In genomic region chr12:105003158-105003557, GRCm38 (mm10) we compare ENCODE assay signal across 16 mouse cellular contexts. TPM values are rescaled to one million over a fixed set of nuclear protein-coding genes. Genes with fewer than 3 reads are reported as not detected.
DNase-seq lines count a peak whose midpoint lies in the region; ATAC-seq and TF ChIP-seq lines count a peak whose summit lies in the region.
"Had no signal": no experiment of that assay in that cellular context is flagged by ENCODE, and none has a peak within 500 bp of the region (broad histone marks: within the 10 kb centered on the region; RNA-seq: fewer than 3 reads in every experiment).

No protein-coding gene starts in this region.

- H3K9ac ChIP-seq in hindbrain, embryonic 11.5 days (ENCODE audit: low read depth, low read length) = no peak overlapping the region
- H3K9ac ChIP-seq in hindbrain, embryonic 14.5 days = no peak overlapping the region
- H3K9ac ChIP-seq in CH12.LX (ENCODE audit: insufficient read depth, low read depth) = peak overlapping the region; percentile 53
- H3K9ac ChIP-seq in embryonic facial prominence, embryonic 13.5 days = no peak overlapping the region
- H3K9ac ChIP-seq: heart, embryonic 12.5 days had no signal

- no peak overlapping the region for H3K27ac ChIP-seq in hindbrain, embryonic 11.5 days (ENCODE audit: low read depth, low read length)
- H3K27ac ChIP-seq in hindbrain, embryonic 14.5 days = no peak overlapping the region
- H3K27ac ChIP-seq in CH12.LX (ENCODE audit: insufficient read depth, low read depth) (0 out of 2 replicates have a peak overlapping the region, but pooled peaks have one; percentile 32), macrophage (peak overlapping the region; percentile 71)
- H3K27ac ChIP-seq in embryonic facial prominence, embryonic 13.5 days = 0 out of 2 replicates have a peak overlapping the region, but pooled peaks have one; percentile 33
- H3K27ac ChIP-seq: left cerebral cortex, adult 2 months; midbrain, embryonic 10.5 days had no signal

- in situ Hi-C loops in CH12.LX (cut with MboI; ENCODE audit: low pct_ligation_motif_present, low pct_unique_long_range_greater_than_20kb, low sequenced_read_pairs) = loop anchor here (10.0 kb wide), 1 partner anchor 48 kb away; no protein-coding TSS in a partner anchor

- peaks cover 40% of the 10 kb centered on the region for H3K79me2 ChIP-seq in CH12.LX (replicated peaks; ENCODE audit: control insufficient read depth, extremely low read depth, insufficient read depth, poor library complexity, severe bottlenecking)
- peaks cover 96% of the 10 kb centered on the region for H3K79me2 ChIP-seq in macrophage (ENCODE audit: inconsistent target)

- no peaks in the 10 kb centered on the region for H3K9me3 ChIP-seq in hindbrain, embryonic 11.5 days (ENCODE audit: control insufficient read depth, low read length)
- H3K9me3 ChIP-seq in hindbrain, embryonic 14.5 days (ENCODE audit: control insufficient read depth, low read length) = no peaks in the 10 kb centered on the region
- no peaks in the 10 kb centered on the region for H3K9me3 ChIP-seq in CH12.LX (replicated peaks; ENCODE audit: low read length)
- no peaks in the 10 kb centered on the region for H3K9me3 ChIP-seq in embryonic facial prominence, embryonic 13.5 days
- H3K9me3 ChIP-seq: heart, embryonic 12.5 days; midbrain, embryonic 10.5 days had no signal

- no peak overlapping the region for H3K4me3 ChIP-seq in hindbrain, embryonic 11.5 days (ENCODE audit: low read depth, low read length)
- H3K4me3 ChIP-seq in hindbrain, embryonic 14.5 days (replicated peaks; ENCODE audit: low read length) = no peak overlapping the region
- H3K4me3 ChIP-seq in CH12.LX (replicated peaks in 1 of 3; ENCODE audit: low read depth in 2 of 3, low read length in 2 of 3, poor library complexity in 1 of 3) (no peak overlapping the region), macrophage (ENCODE audit: inconsistent target) (no peak overlapping the region)
- no peak overlapping the region for H3K4me3 ChIP-seq in embryonic facial prominence, embryonic 13.5 days
- H3K4me3 ChIP-seq: heart, embryonic 12.5 days; left cerebral cortex, adult 2 months; midbrain, embryonic 10.5 days had no signal

- no peak for TF ChIP-seq POLR2A in CH12.LX (IDR thresholded peaks at IDR 0.05; ENCODE audit: low read depth, low read length)

- 47% methylated on average over 9 of the region's 9 CpGs for WGBS in hindbrain, embryonic 11.5 days
- 35% methylated on average over 9 of the region's 9 CpGs for WGBS in hindbrain, embryonic 14.5 days
- 39% methylated on average over 9 of the region's 9 CpGs for WGBS in embryonic facial prominence, embryonic 13.5 days
- 70% methylated on average over 9 of the region's 9 CpGs for WGBS in macrophage (ENCODE audit: missing documents)

- TF ChIP-seq RAD21 in CH12.LX (IDR thresholded peaks at IDR 0.05; ENCODE audit: low read depth, low read length) = no peak

- TF ChIP-seq EP300 in CH12.LX (IDR thresholded peaks at IDR 0.05; ENCODE audit: low read length) = no peak

- no peak overlapping the region for H3K4me2 ChIP-seq in hindbrain, embryonic 11.5 days (replicated peaks; ENCODE audit: low read depth, low read length)
- H3K4me2 ChIP-seq in hindbrain, embryonic 14.5 days (replicated peaks) = no peak overlapping the region
- H3K4me2 ChIP-seq in CH12.LX (ENCODE audit: insufficient read depth, low read depth, poor library complexity, severe bottlenecking) = peak overlapping the region; percentile 39
- no peak overlapping the region; the same call in 1 of the 2 replicates for H3K4me2 ChIP-seq in embryonic facial prominence, embryonic 13.5 days
- H3K4me2 ChIP-seq: heart, embryonic 12.5 days had no signal

- H3K27me3 ChIP-seq in hindbrain, embryonic 11.5 days (ENCODE audit: control insufficient read depth, insufficient read depth, low read length) = peaks cover 9% of the 10 kb centered on the region
- peaks cover 11% of the 10 kb centered on the region for H3K27me3 ChIP-seq in hindbrain, embryonic 14.5 days (ENCODE audit: control insufficient read depth, insufficient read depth, low read length)
- H3K27me3 ChIP-seq in CH12.LX (replicated peaks) = no peaks in the 10 kb centered on the region
- H3K27me3 ChIP-seq in embryonic facial prominence, embryonic 13.5 days = peaks cover 15% of the 10 kb centered on the region

- no peaks in the 10 kb centered on the region for H3K36me3 ChIP-seq in hindbrain, embryonic 11.5 days (ENCODE audit: control insufficient read depth, insufficient read depth, low read length)
- no peaks in the 10 kb centered on the region for H3K36me3 ChIP-seq in hindbrain, embryonic 14.5 days (replicated peaks; ENCODE audit: control insufficient read depth, insufficient read depth)
- H3K36me3 ChIP-seq in CH12.LX (replicated peaks in 1 of 2; ENCODE audit: control insufficient read depth in 1 of 2, insufficient read depth in 1 of 2, low read length in 1 of 2) (peaks cover 0 to 23% of the 10 kb centered on the region in 2 experiments), macrophage (ENCODE audit: inconsistent target) (no peaks in the 10 kb centered on the region)
- no peaks in the 10 kb centered on the region for H3K36me3 ChIP-seq in embryonic facial prominence, embryonic 13.5 days
- H3K36me3 ChIP-seq: heart, embryonic 12.5 days; midbrain, embryonic 10.5 days had no signal

- H3K4me1 ChIP-seq in hindbrain, embryonic 11.5 days (replicated peaks; ENCODE audit: control insufficient read depth, insufficient read depth, low read length) = peaks cover 2% of the 10 kb centered on the region; the same call in 1 of the 2 replicates
- no peaks in the 10 kb centered on the region for H3K4me1 ChIP-seq in hindbrain, embryonic 14.5 days (replicated peaks; ENCODE audit: control insufficient read depth, insufficient read depth, low read length)
- peaks cover 61 to 91% of the 10 kb centered on the region in 2 experiments for H3K4me1 ChIP-seq in CH12.LX (ENCODE audit: control insufficient read depth in 1 of 2, insufficient read depth in 2 of 2)
- peaks cover 27% of the 10 kb centered on the region for H3K4me1 ChIP-seq in embryonic facial prominence, embryonic 13.5 days

- no peak for TF ChIP-seq CTCF in CH12.LX (conservative IDR thresholded peaks at IDR 0.05 in 1 of 2, IDR thresholded peaks at IDR 0.05 in 1 of 2; ENCODE audit: low read depth in 2 of 2, low read length in 2 of 2)

- intact Hi-C loops in left cerebral cortex, postnatal 14 days (cut with DNase I) = no loop called here

- dilution Hi-C loops in CH12.LX (cut with MboI; ENCODE audit: extremely low pct_ligation_motif_present, extremely low pct_unique_long_range_greater_than_20kb, low sequenced_read_pairs) = no loop called here

- DNase-seq in hindbrain, embryonic 11.5 days (ENCODE audit: low spot score) = peak; percentile 28
- DNase-seq in hindbrain, embryonic 14.5 days (ENCODE audit: low spot score) = no peak
- no peak for DNase-seq in CH12.LX (ENCODE audit: extremely low read depth)
- no peak for DNase-seq in spleen, postnatal 36 days (ENCODE audit: low spot score in 2 of 2)
- DNase-seq in left cerebral cortex, postnatal 14 days (ENCODE audit: low spot score in 2 of 2) = no peak
- no peak for DNase-seq in cerebellum, postnatal 25 days
- DNase-seq: cerebellum, adult 11-12 months; kidney, postnatal 10 days; right cerebral cortex, adult 18-20 months; spleen, adult 18-20 months had no signal

- ATAC-seq in hindbrain, embryonic 11.5 days (ENCODE audit: low FRiP score) = 0 out of 2 replicates have a peak, but pooled peaks have one; percentile 19
- ATAC-seq in hindbrain, embryonic 14.5 days (ENCODE audit: low FRiP score) = no peak
- ATAC-seq in embryonic facial prominence, embryonic 13.5 days (ENCODE audit: insufficient number of reproducible peaks, insufficient read depth, low FRiP score, low TSS enrichment, low read depth) = no peak
- ATAC-seq: intestine, postnatal 0 days had no signal

TF ChIP-seq in CH12.LX, 34 proteins besides CTCF, POLR2A, EP300 and RAD21 (continues in another document):
- no peak for TF ChIP-seq MAX (IDR thresholded peaks at IDR 0.05; ENCODE audit: low read length)
- TF ChIP-seq MYC (IDR thresholded peaks at IDR 0.05; ENCODE audit: low read depth, low read length) = no peak
- TF ChIP-seq ELF1 (IDR thresholded peaks at IDR 0.05; ENCODE audit: low read depth, low read length) = no peak
- no peak for TF ChIP-seq JUND (conservative IDR thresholded peaks at IDR 0.05; ENCODE audit: low read depth, low read length)
- no peak for TF ChIP-seq E2F4 (IDR thresholded peaks at IDR 0.05; ENCODE audit: insufficient replicate concordance, low read depth, low read length)
- TF ChIP-seq USF1 (IDR thresholded peaks at IDR 0.05; ENCODE audit: low read depth, low read length) = no peak
- TF ChIP-seq HCFC1 (IDR thresholded peaks at IDR 0.05; ENCODE audit: low read depth, low read length) = no peak

RNA-seq across cellular contexts. Expression of gene Syne3, which starts 6.5 kb away (rescaled TPM):
- polyA plus RNA-seq in hindbrain, embryonic 11.5 days (2014; fragmentation: Nextera tagmentation; extraction: Ambion mirVana) = 0.11 and 0.13 TPM in 2 replicates
- polyA plus RNA-seq in hindbrain, embryonic 14.5 days (2014; fragmentation: Nextera tagmentation; extraction: Ambion mirVana) = 0.35 TPM in 2 replicates
- total RNA-seq in CH12.LX (2012; rRNA removed) (16.6 and 18.7 TPM in 2 replicates), CH12.LX (2014; rRNA removed) (5.3 and 5.5 TPM in 2 replicates)
- polyA plus RNA-seq in CH12.LX (2012; ENCODE audit: insufficient read length, low read depth) (7.3 and 7.5 TPM in 2 replicates), macrophage (2018) (6.4 to 13.5 TPM (median 8.7 TPM) in 3 replicates)
- 1.3 and 1.6 TPM in 2 replicates for polyA plus RNA-seq in embryonic facial prominence, embryonic 13.5 days (2015; fragmentation: Nextera tagmentation; extraction: Ambion mirVana)
- total RNA-seq in macrophage (2018; cell fraction: chromatin; rRNA removed) = 100 to 1,000 TPM in 3 of 26 experiments, 10 to 100 TPM in 21, 1 to 10 TPM in 2; 9.1 to 309 (median 31.2) TPM
- 10 to 100 TPM in 13 of 26 experiments, 1 to 10 TPM in 13; 4.6 to 56.9 (median 12.5) TPM for total RNA-seq in macrophage (2018; cell fraction: cytosol; rRNA removed)
- 100 to 1,000 TPM in 1 of 26 experiments, 10 to 100 TPM in 15, 1 to 10 TPM in 10; 6.6 to 122 (median 16.8) TPM for total RNA-seq in macrophage (2018; cell fraction: nucleus; rRNA removed)
- 1 to 10 TPM; 1.1 to 1.4 TPM for total RNA-seq in left cerebral cortex, postnatal 14 days (2021)

RNA-seq across cellular contexts. Expression of gene Glrx5, which starts 29.3 kb away (rescaled TPM):
- polyA plus RNA-seq in hindbrain, embryonic 11.5 days (2014; fragmentation: Nextera tagmentation; extraction: Ambion mirVana) = 179 and 198 TPM in 2 replicates
- polyA plus RNA-seq in hindbrain, embryonic 14.5 days (2014; fragmentation: Nextera tagmentation; extraction: Ambion mirVana) = 183 and 189 TPM in 2 replicates
- total RNA-seq in CH12.LX (2012; rRNA removed) = 38.5 and 51.6 TPM in 2 replicates
- total RNA-seq in CH12.LX (2014; rRNA removed) = 72.8 and 79.5 TPM in 2 replicates
- polyA plus RNA-seq in CH12.LX (2012; ENCODE audit: insufficient read length, low read depth) = 112 and 123 TPM in 2 replicates
- polyA plus RNA-seq in embryonic facial prominence, embryonic 13.5 days (2015; fragmentation: Nextera tagmentation; extraction: Ambion mirVana) = 149 and 158 TPM in 2 replicates
- total RNA-seq in macrophage (2018; cell fraction: chromatin; rRNA removed) = 1 to 10 TPM in 20 of 26 experiments, under 1 TPM in 4, not detected in 2; 0.65 to 9.7 (median 2.2) TPM
- total RNA-seq in macrophage (2018; cell fraction: cytosol; rRNA removed) = 10 to 100 TPM; 14.1 to 26.6 (median 18.8) TPM
- 10 to 100 TPM in 3 of 26 experiments, 1 to 10 TPM in 23; 2.0 to 27.2 (median 7.0) TPM for total RNA-seq in macrophage (2018; cell fraction: nucleus; rRNA removed)
- 5.1 to 28.7 TPM (median 17.8 TPM) in 3 replicates for polyA plus RNA-seq in macrophage (2018)
- 10 to 100 TPM; 62.5 to 64.1 TPM for total RNA-seq in left cerebral cortex, postnatal 14 days (2021)

Comparison
In these comparisons a context has a peak if more than half of its experiments do, and no peak if none do; other contexts are left out.
1. H3K27ac ChIP-seq: peak in CH12.LX (single experiment), embryonic facial prominence, embryonic 13.5 days (single experiment) and macrophage (single experiment); none in hindbrain, embryonic 11.5 days (single experiment) and hindbrain, embryonic 14.5 days (single experiment).